Mouse (Mus musculus) lung, adult 2 months (tissue): ENCODE measurements at regions not wholly inside any gene's neighbourhood (a gene's known extent, or its start where the extent isn't known, plus 50 kb on each side); places are given as distances from the start of the nearest gene placed in this dataset.

Experiments used
- DNase-seq: peaks from one replicate; pipeline ENCODE4 v3.0.0; 2022
- H3K4me1 ChIP-seq: fragments of 200-500 bp; 2 replicates; pipeline ENCODE4 v1.6.1; 2011; ENCODE audit warnings: low read length; ENCODE audit not compliant: control insufficient read depth, insufficient read depth
- H3K4me3 ChIP-seq: fragments of 200-500 bp; replicated peaks from 2 replicates; pipeline ENCODE3; 2011; ENCODE audit warnings: low read depth, mild to moderate bottlenecking, control low read depth, low read length; ENCODE audit errors: extremely low read depth
- CTCF ChIP-seq: fragments of 200-500 bp; IDR thresholded peaks from 2 replicates; pipeline ENCODE4 v1.5.1; 2011; ENCODE audit warnings: mild to moderate bottlenecking, low read length, control low read depth; ENCODE audit not compliant: insufficient read depth
- POLR2A ChIP-seq: fragments of 200-500 bp; IDR thresholded peaks from 2 replicates; pipeline ENCODE4 v1.6.1; 2011; ENCODE audit warnings: low read depth, mild to moderate bottlenecking, control low read depth, low read length, borderline replicate concordance; ENCODE audit errors: extremely low read depth
- WGBS: fragments of 180-500 bp; shearing (Covaris S2); methylation state at CpG from one replicate; pipeline ENCODE4 v1.1.7; 2018; 5-methylcytosine and 5-hydroxymethylcytosine counted together

DNA sequence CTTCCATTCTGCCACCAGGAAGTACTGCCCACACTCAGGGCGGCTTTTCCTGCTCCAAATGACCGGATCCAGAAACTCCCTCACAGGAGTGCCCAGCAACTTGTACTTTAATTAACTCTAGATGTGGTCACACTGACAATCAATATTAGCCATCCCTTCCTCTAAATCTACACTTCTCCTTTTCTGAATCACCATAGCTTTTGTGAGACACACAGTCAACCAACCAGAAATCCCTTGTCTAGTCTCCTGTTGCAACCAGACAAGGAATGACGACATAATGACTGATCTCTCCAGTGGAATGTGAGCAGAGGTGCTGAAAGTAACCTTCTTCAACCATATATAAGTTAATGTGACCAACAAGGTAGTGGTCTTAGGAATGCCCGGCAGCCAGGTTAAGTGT lies 277.0 kb upstream of the Acvr2a start:
- no peak overlapping the region for H3K4me3 ChIP-seq
- H3K4me1 ChIP-seq, result no peaks in the 10 kb centered on the region
- 75% methylated on average over 4 of the region's 4 CpGs for WGBS
- no peak for TF ChIP-seq POLR2A
- TF ChIP-seq CTCF, result no peak
- no peak for DNase-seq

DNA sequence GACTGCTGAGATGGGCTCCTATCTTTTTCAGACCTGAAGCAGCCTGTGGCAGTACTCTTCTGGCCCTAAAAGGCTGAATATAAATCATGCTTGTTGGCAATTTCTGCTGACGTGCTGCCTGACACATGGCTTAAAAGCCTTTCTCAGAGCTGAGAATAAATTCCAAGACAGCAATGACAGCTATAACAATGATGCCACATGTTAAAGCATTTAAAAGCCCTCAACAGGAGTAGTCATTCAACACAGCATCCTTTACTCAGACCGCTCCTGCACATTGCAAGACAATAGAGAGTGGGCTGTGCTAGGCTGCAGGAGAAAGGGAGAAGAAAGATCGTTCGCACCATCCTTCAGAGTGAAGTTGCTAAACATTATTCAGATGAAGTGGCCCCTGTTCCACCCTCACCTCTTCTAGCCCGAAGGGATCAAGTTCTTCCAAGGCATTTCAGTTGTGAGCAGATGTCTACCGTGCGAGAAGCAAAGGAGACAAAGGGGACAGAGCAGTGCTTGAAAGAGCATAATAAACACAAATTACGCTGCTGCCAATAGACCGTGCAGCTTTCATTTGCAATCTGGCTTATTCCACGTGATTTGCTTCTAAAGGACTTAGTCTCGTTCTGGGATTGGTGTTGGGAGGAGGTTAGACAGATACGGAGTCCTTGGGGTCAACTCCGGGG lies 275.1 kb upstream of the Acvr2a start:
- TF ChIP-seq CTCF, result no peak
- TF ChIP-seq POLR2A, result no peak
- 61% methylated on average over 13 of the region's 13 CpGs for WGBS
- Histone ChIP-seq H3K4me1 (no peaks in the 10 kb centered on the region), H3K4me3 (no peak overlapping the region)
- DNase-seq, result no peak

DNA sequence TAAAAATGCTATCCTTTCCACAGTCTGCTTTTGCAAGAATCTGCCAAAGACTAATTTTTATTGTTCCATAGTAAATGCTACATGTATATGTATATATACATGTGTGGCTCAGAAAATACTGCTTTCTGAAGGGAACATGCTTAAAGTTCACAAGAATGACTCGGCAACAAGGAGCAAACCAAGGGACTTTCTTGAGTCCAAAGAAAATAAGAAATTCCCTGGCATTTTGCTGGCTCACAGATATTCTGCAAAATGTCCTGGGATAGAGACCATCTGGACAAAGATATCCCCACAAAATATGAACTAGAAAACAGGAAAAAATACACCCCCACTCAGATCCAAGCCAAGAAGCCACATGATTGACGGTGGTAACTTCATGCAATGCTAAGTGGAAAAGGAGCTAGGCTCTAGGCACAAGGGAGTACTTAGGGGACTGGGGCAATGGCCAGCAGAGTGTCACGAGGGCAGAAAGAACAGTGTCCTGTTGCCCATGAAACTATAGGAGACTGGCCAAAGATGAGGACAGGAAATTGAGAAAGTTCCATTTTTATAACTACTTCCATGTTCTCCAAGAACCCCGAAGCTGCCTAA lies 274.3 kb upstream of the Acvr2a start:
- DNase-seq, result no peak
- TF ChIP-seq POLR2A (no peak), CTCF (no peak)
- H3K4me1 ChIP-seq, result no peaks in the 10 kb centered on the region
- no peak overlapping the region for H3K4me3 ChIP-seq
- WGBS, result 58% methylated on average over 4 of the region's 4 CpGs

DNA sequence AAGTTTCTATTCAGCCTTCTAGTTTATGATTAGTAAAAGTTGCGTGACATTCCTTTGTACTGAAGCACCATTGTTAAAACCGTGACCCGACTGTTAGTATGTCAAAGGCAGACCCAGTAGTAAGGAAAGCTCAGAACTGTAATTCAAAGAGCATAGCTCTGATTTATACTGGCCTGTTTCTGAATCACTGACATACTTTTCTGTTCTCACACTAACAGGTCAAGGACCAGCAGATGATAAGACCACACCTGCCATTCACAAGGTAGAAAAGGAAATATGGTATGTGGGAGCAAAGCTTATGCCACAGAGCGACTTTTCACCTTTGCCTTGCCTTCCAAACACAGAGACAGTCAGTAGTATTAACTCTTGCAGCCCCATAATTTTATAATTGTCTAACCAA lies 269.5 kb upstream of the Acvr2a start:
- H3K4me1 ChIP-seq, result no peaks in the 10 kb centered on the region
- 79% methylated on average over 4 of the region's 4 CpGs for WGBS
- no peak overlapping the region for H3K4me3 ChIP-seq
- DNase-seq, result no peak
- TF ChIP-seq POLR2A (no peak), CTCF (no peak)

DNA sequence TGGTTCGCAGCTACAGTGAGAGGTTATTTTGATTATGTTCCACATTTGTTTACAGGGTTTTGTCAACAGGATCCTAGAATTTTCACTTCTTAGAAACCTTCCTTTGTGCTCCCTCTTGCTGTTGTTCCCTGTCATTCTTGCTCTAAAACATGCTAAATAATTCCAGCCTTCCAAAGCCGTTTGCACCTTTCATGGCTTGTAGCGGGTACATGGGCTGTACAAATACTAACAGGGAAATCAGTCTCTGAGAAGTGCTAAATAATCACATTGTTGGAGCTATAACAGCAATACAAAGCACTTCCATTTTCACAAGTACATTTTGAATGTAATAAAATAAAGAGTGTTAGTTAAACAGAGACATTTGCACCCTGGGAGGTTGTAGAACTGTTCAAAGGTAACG lies 268.8 kb upstream of the Acvr2a start:
- Histone ChIP-seq H3K4me3 (no peak overlapping the region), H3K4me1 (no peaks in the 10 kb centered on the region)
- no peak for TF ChIP-seq POLR2A
- no peak for TF ChIP-seq CTCF
- no peak for DNase-seq
- WGBS, result 70% methylated on average over 4 of the region's 4 CpGs

DNA sequence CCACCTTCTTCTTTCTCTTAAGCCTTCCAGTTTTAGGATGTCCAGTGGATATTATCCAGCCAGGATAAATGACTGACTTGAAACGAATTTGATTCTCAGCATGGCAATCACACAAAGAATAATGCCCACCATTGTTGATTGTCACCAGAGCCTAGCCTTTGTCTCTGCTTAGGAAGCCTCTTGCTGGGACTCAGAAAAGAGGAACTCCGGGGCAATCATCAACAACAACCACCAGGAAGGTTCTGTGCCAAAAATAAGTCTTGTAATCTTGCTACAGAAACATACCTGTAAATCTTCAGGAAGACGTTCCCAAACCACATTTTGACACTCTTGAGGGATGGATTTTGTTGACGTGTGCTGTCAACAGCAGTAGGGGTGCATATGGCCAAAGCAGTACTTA lies 268.2 kb upstream of the Acvr2a start:
- no peaks in the 10 kb centered on the region for H3K4me1 ChIP-seq
- WGBS, result 73% methylated on average over 4 of the region's 4 CpGs
- no peak for DNase-seq
- H3K4me3 ChIP-seq, result no peak overlapping the region
- TF ChIP-seq CTCF, result no peak
- TF ChIP-seq POLR2A, result no peak

DNA sequence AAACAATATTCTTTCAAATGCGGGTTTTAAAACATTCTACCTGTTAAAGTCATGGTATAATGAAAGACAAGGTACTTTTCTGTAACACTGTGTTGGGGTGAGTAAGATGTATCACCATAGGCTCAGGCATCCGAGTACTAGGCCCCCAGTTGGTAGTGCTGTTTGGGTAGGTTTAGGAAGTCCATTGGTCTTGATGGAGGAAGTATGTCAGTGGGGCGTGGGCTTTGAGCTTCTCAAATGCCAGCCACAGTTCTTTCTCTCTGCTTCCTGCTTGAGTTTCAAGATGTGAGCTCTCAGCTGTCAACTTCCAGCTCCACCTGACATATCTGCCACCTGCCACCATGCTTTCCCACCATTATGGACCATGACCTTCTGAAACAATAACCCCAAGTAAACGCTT lies 267.7 kb upstream of the Acvr2a start:
- TF ChIP-seq CTCF (no peak), POLR2A (no peak)
- Histone ChIP-seq H3K4me3 (no peak overlapping the region), H3K4me1 (no peaks in the 10 kb centered on the region)
- DNase-seq, result no peak
- 83% methylated on average over 4 of the region's 4 CpGs for WGBS

DNA sequence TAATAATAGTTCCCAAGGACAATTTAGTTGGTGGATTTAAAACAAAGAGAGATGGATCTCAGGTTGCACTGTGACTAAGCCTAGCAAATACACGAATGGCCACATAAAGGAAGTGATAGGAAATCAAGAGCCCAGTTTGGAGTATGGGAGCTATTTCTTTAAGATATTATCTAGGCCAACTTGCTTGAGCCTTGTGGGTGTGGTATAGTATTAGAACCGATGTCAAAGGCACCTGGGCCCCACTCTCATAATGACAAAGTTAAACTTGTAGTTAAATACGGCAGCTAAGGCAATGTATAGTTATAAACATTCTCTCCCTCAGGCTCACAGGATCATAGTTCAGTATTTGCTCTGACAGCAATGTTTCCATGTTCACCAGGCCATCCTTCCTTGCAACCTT lies 257.3 kb upstream of the Acvr2a start:
- no peak for DNase-seq
- 48% methylated on average over 3 of the region's 3 CpGs for WGBS
- no peak overlapping the region for H3K4me3 ChIP-seq
- TF ChIP-seq CTCF, result no peak
- TF ChIP-seq POLR2A, result no peak
- H3K4me1 ChIP-seq, result no peaks in the 10 kb centered on the region; the same call in 1 of the 2 replicates

DNA sequence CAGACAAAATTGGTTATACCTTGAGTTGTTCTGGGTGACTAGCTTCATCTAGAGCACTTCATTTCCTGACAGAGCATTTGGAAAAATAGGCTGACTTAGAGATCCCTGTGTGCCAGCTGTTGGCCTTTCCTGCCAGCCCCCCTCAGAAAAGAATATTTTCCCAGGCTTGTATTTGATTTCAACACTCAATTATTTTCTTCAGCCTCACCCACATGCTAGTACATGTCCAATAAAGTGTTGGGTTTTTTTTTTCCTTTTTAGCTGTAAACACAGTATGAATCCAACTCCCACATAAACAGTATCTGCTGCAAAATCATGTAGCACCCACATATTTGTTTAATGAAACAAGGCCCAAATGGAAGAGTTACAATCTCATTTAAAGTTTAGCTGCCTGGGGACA lies 256.8 kb upstream of the Acvr2a start:
- Histone ChIP-seq H3K4me1 (no peaks in the 10 kb centered on the region; the same call in 1 of the 2 replicates), H3K4me3 (no peak overlapping the region)
- TF ChIP-seq POLR2A (no peak), CTCF (no peak)
- DNase-seq, result no peak

DNA sequence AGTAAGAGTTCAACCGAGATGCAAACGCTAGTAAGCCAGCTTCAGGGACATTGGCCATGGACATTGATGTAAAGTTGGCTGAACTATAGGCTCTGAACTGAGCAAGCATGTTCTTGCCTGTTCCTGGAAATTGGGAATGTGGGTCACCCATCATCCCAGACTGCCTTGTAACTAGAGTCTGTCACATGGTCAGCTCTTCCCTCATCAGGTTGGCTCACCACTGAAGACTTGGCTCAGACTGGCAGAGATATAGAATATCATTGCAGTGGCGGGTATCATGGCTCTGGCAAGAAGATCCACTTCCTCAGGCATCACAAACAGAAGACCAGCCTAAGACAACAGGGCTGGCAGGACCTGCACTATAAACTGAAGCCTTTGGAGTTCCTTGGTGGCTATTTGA lies 255.3 kb upstream of the Acvr2a start:
- 85% methylated on average over 3 of the region's 3 CpGs for WGBS
- no peak for TF ChIP-seq CTCF
- no peak for TF ChIP-seq POLR2A
- DNase-seq, result no peak

More for the DNA sequence above, 255.3 kb upstream of the Acvr2a start:
- H3K4me1 ChIP-seq, result no peaks in the 10 kb centered on the region; the same call in 1 of the 2 replicates
- no peak overlapping the region for H3K4me3 ChIP-seq
